Mouse (Mus musculus) G1E (cell line): ENCODE results near the gene Sun2. TPM values are rescaled to one million over a fixed set of nuclear protein-coding genes. Genes with fewer than 3 reads are reported as not detected.

Source experiments
- ATAC-seq: 2 replicates; pipeline ENCODE4 v1.8.0; 2016; ENCODE audit warnings: mild to moderate bottlenecking; ENCODE audit not compliant: insufficient number of reproducible peaks, poor library complexity, low FRiP score, severe bottlenecking; ENCODE audit errors: extremely low read depth
- DNase-seq: peaks from one replicate; pipeline ENCODE4 v3.0.0; 2012; ENCODE audit warnings: low spot score
- H3K27me3 ChIP-seq: 2 replicates; pipeline ENCODE4 v1.6.1; 2012; ENCODE audit warnings: mild to moderate bottlenecking, low read length, inconsistent platforms; ENCODE audit not compliant: insufficient read depth
- H3K36me3 ChIP-seq: replicated peaks from 2 replicates; pipeline ENCODE3; 2012; ENCODE audit warnings: mild to moderate bottlenecking, inconsistent platforms
- H3K4me1 ChIP-seq: 2 replicates; pipeline ENCODE4 v1.6.1; 2012; ENCODE audit warnings: low read depth, low read length, inconsistent platforms, mixed read lengths; ENCODE audit not compliant: insufficient read depth
- H3K4me3 ChIP-seq: 2 replicates; pipeline ENCODE4 v1.5.1; 2012; ENCODE audit warnings: low read depth, mild to moderate bottlenecking, inconsistent platforms, low read length, moderate library complexity, mixed read lengths
- H3K9me3 ChIP-seq: replicated peaks from 2 replicates; pipeline ENCODE4 v1.6.1; 2012; ENCODE audit warnings: inconsistent platforms
- CTCF ChIP-seq: IDR thresholded peaks from 2 replicates; pipeline ENCODE4 v1.5.1; 2012; ENCODE audit warnings: low read depth, low read length, inconsistent platforms, mixed read lengths
- GATA1 ChIP-seq: IDR thresholded peaks from 2 replicates; pipeline ENCODE4 v1.6.1; 2012; ENCODE audit warnings: borderline replicate concordance, low read length, inconsistent platforms, mixed read lengths
- GATA2 ChIP-seq: IDR thresholded peaks from 2 replicates; pipeline ENCODE4 v1.6.1; 2012; ENCODE audit warnings: low read depth, low read length, inconsistent platforms, borderline replicate concordance
- POLR2AphosphoS5 ChIP-seq: IDR thresholded peaks from 2 replicates; pipeline ENCODE4 v1.6.1; 2012; ENCODE audit warnings: low read depth, low read length, inconsistent platforms; ENCODE audit not compliant: insufficient replicate concordance
- TAL1 ChIP-seq: conservative IDR thresholded peaks from 2 replicates; pipeline ENCODE4 v1.6.1; 2012; ENCODE audit warnings: low read depth, low read length, inconsistent platforms, mixed read lengths
- polyA plus RNA-seq: library from polyadenylated mRNA; stranded (reverse); fragments of >175 nt; gene quantifications from 2 replicates; pipeline ENCODE4 v1.2.3, GENCODE M21; 2012
- total RNA-seq, 2 experiments: library from RNA; stranded (forward) in 1 of 2; stranded (reverse) in 1 of 2; fragments of 200-1000 nt in 1 of 2; fragments of >200 nt in 1 of 2; fragmentation: Nextera tagmentation in 1 of 2; gene quantifications; 2 replicates each; pipeline ENCODE4 v1.2.3; 2014 to 2017

The Sun2 gene
- total and polyA plus RNA-seq, 3 experiments: 24.4 to 33.3 (median 30.1) TPM

GRCm38 (mm10) chr15:79693740-79694139 is 48.6 kb downstream of the Sun2 start:
- H3K9me3 ChIP-seq: no peaks in the 10 kb centered on the region
- peak overlapping the region; percentile 69 for H3K4me3 ChIP-seq
- no peaks in the 10 kb centered on the region for H3K27me3 ChIP-seq
- TF ChIP-seq CTCF (no peak), GATA1 (no peak)
- no peak for ATAC-seq
- H3K36me3 ChIP-seq: peaks cover 55% of the 10 kb centered on the region
- peaks cover 83% of the 10 kb centered on the region for H3K4me1 ChIP-seq
- no peak for DNase-seq

GRCm38 (mm10) chr15:79692334-79692733 is 50.0 kb downstream of the Sun2 start:
- no peak for DNase-seq
- Histone ChIP-seq H3K36me3 (peaks cover 43% of the 10 kb centered on the region), H3K4me3 (peak overlapping the region; percentile 96; the same call in 1 of the 2 replicates), H3K27me3 (no peaks in the 10 kb centered on the region), H3K4me1 (peaks cover 77% of the 10 kb centered on the region), H3K9me3 (no peaks in the 10 kb centered on the region)
- ATAC-seq: no peak
- TF ChIP-seq GATA1 (no peak), GATA2 (no peak), POLR2AphosphoS5 (no peak), CTCF (no peak)

DNA sequence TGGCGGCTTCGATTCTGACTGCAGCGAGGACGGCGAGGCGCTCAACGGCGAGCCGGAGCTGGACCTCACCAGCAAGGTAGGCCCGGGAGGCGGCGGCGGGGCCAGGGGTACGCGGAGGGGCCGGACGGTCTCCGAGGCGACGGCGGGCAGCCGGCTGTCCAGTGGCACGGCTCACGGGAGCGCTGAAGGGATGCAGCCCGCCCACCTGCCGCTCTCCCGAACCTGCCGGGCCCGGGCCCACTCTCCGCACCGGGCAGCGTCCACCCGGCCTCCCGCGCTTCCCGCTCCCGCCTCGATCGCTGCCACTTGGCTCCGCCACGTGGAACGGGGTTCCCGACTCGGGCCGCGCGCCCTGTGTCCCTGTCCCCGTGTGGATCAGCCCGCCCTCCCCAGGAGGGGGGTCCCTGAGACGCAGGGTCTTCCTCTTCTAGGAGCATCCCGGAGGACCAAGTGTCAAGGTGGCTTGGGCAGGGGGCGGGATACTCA is 51.3 kb downstream of the Sun2 start:
- DNase-seq (no peak), ATAC-seq (no peak)
- no peaks in the 10 kb centered on the region for H3K9me3 ChIP-seq
- TF ChIP-seq POLR2AphosphoS5 (no peak), TAL1 (no peak), GATA1 (no peak), CTCF (no peak), GATA2 (no peak)
- peak overlapping the region; percentile 96 for H3K4me3 ChIP-seq
- H3K36me3 ChIP-seq: peaks cover 34% of the 10 kb centered on the region
- peaks cover 72% of the 10 kb centered on the region for H3K4me1 ChIP-seq
- H3K27me3 ChIP-seq: no peaks in the 10 kb centered on the region

DNA sequence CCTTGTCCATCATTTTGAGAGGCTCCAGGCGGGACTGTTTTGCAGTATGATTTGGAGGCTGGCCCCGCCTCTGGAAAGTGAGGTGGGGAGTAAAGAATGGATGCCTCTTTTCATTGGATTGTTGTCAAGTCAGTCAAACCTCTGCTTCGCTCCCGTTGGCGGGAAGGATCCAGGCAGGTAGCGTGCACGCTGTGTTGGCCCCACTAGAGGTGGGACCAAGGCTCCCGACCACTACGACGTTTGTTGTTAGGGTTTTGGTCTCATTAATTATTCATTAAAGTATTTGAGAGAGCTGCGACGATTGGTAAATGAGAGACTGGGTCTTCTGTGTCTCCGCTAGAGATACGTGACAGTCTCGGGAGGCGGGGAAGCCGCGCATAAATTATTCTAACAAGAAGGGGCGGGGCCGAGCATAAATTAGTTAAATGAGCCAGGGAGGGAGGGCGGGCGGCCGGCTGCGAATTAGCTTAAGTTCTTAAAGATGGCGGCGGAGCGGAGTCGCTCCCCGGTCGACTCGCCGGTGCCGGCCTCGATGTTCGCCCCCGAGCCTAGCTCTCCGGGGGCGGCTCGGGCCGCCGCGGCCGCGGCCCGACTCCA is 51.8 kb downstream of the Sun2 start, which contains the start of gene Gtpbp1:
TSS of gene Gtpbp1 (plus strand) at position 420 of the 597 bp plus-strand sequence.
- no peaks in the 10 kb centered on the region for H3K27me3 ChIP-seq
- H3K36me3 ChIP-seq: peaks cover 35% of the 10 kb centered on the region
- H3K4me3 ChIP-seq: peak within 1 kb of the TSS; percentile 96
- H3K9me3 ChIP-seq: no peaks in the 10 kb centered on the region
- DNase-seq (peak; percentile 97), ATAC-seq (peak; percentile 86)
- H3K4me1 ChIP-seq: peaks cover 72% of the 10 kb centered on the region
- TF ChIP-seq TAL1: no peak
- no peak for TF ChIP-seq GATA1
- TF ChIP-seq CTCF: no peak
- no peak for TF ChIP-seq POLR2AphosphoS5
- no peak for TF ChIP-seq GATA2

DNA sequence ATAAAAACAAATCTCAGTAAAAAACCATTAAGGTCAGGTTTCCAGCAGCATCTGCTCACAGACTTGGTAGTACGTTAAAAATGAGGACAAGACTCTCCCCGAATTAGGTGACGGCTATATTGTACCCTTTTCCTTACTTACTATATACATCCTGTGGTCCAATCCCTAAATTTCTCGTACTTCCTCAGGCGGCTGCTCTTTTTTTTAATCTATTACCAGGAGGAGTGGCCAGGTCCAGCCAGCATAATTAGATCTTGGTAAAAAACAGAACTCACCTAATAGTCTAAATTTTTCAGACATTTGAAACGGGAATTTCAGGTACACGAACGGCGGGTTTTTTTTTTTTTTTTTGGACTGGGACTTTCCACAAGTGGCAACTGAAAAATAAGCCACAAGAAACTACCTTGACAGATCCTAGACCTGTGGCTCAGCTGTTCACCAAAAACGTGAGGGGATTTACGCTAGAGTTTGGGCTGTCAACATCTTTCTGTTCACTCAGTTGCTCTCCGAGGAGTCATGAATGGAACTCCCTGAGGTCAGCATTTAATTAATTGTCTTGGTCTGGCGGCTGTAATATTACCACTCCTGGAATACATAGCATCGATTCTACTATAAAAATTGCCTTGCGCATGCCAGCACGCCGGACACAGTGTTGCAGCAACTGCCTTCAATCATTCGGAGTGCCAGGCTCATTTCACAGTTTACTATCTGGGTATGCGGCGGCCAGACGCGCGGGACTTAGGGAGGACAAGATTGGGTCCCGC is 52.5 kb downstream of the Sun2 start:
- no peaks in the 10 kb centered on the region for H3K9me3 ChIP-seq
- H3K36me3 ChIP-seq: peaks cover 35% of the 10 kb centered on the region
- TF ChIP-seq TAL1 (no peak), GATA1 (no peak), GATA2 (no peak), CTCF (no peak), POLR2AphosphoS5 (no peak)
- ATAC-seq (no peak), DNase-seq (no peak)
- H3K27me3 ChIP-seq: no peaks in the 10 kb centered on the region
- peak overlapping the region; percentile 96 for H3K4me3 ChIP-seq
- peaks cover 72% of the 10 kb centered on the region for H3K4me1 ChIP-seq

GRCm38 (mm10) chr15:79688268-79688956 is 53.9 kb downstream of the Sun2 start:
- peaks cover 72% of the 10 kb centered on the region for H3K4me1 ChIP-seq
- peaks cover 35% of the 10 kb centered on the region for H3K36me3 ChIP-seq
- ATAC-seq (no peak), DNase-seq (no peak)
- peak overlapping the region; percentile 98 for H3K4me3 ChIP-seq
- no peaks in the 10 kb centered on the region for H3K27me3 ChIP-seq
- H3K9me3 ChIP-seq: no peaks in the 10 kb centered on the region
- no peak for TF ChIP-seq CTCF
- TF ChIP-seq POLR2AphosphoS5: no peak
- TF ChIP-seq GATA2: no peak
- TF ChIP-seq GATA1: no peak
- TF ChIP-seq TAL1: no peak
